In genomic region chr11:6497311-6497948, GRCm38 (mm10) we compare ENCODE assay signal across 12 mouse cellular contexts. TPM values are rescaled to one million over a fixed set of nuclear protein-coding genes. Genes with fewer than 3 reads are reported as not detected.
DNase-seq lines count a peak whose midpoint lies in the region; ATAC-seq and TF ChIP-seq lines count a peak whose summit lies in the region.
"Had no signal": no experiment of that assay in that cellular context is flagged by ENCODE, and none has a peak within 500 bp of the region (broad histone marks: within the 10 kb centered on the region; RNA-seq: fewer than 3 reads in every experiment).

No protein-coding gene starts in this region.

- no peaks in the 10 kb centered on the region for H3K27me3 ChIP-seq in thymus, adult 2 months (ENCODE audit: control insufficient read depth, insufficient read depth, low read length)
- H3K27me3 ChIP-seq in forebrain, embryonic 11.5 days (ENCODE audit: control insufficient read depth, insufficient read depth, low read length), result no peaks in the 10 kb centered on the region
- H3K27me3 ChIP-seq: forebrain, embryonic 12.5 days; heart, embryonic 12.5 days; hindbrain, embryonic 15.5 days had no signal

- H3K36me3 ChIP-seq in thymus, adult 2 months (ENCODE audit: control insufficient read depth, insufficient read depth, low read length), result no peaks in the 10 kb centered on the region
- no peaks in the 10 kb centered on the region for H3K36me3 ChIP-seq in forebrain, embryonic 11.5 days (ENCODE audit: control insufficient read depth, insufficient read depth, low read length)
- H3K36me3 ChIP-seq: forebrain, embryonic 12.5 days; heart, embryonic 12.5 days; hindbrain, embryonic 15.5 days had no signal

- H3K4me2 ChIP-seq in forebrain, embryonic 11.5 days (ENCODE audit: low read depth, low read length, severe bottlenecking), result no peak overlapping the region
- H3K4me2 ChIP-seq: forebrain, embryonic 12.5 days; heart, embryonic 12.5 days; hindbrain, embryonic 15.5 days had no signal

- DNase-seq in B cell, adult 2 months, result peak; percentile 80 to 85
- peak; percentile 74 for DNase-seq in cerebellum, adult 9-10 months
- DNase-seq in thymus, adult 2 months, result no peak
- DNase-seq in gastrocnemius, adult 8-10 months (ENCODE audit: low spot score in 2 of 2), result no peak
- DNase-seq in forebrain, embryonic 11.5 days (ENCODE audit: low spot score), result no peak
- DNase-seq: adrenal gland, postnatal 25 days; right cerebral cortex, postnatal 14 days had no signal

- no peak overlapping the region for H3K27ac ChIP-seq in thymus, adult 2 months (ENCODE audit: control insufficient read depth, insufficient read depth, low read length)
- no peak overlapping the region for H3K27ac ChIP-seq in forebrain, embryonic 11.5 days (ENCODE audit: low read depth, low read length)
- H3K27ac ChIP-seq: forebrain, embryonic 12.5 days; hindbrain, embryonic 15.5 days had no signal

- no peak overlapping the region for H3K4me3 ChIP-seq in thymus, adult 2 months (ENCODE audit: control insufficient read depth, insufficient read depth, low read length)
- no peak overlapping the region for H3K4me3 ChIP-seq in forebrain, embryonic 11.5 days (ENCODE audit: low read depth, low read length)
- H3K4me3 ChIP-seq: forebrain, embryonic 12.5 days; heart, embryonic 12.5 days; hindbrain, embryonic 15.5 days had no signal

- no peak for TF ChIP-seq CTCF in thymus, adult 2 months (IDR thresholded peaks at IDR 0.05; ENCODE audit: borderline replicate concordance, control insufficient read depth, extremely low read depth, insufficient read depth, low read length, poor library complexity)

- ATAC-seq in CD4-positive, CD25-positive, alpha-beta regulatory T cell, adult 4 months, result peak; percentile 93
- ATAC-seq in monocyte, adult 5-6 weeks (replicated peaks; ENCODE audit: insufficient number of reproducible peaks, low FRiP score, low TSS enrichment, poor library complexity, severe bottlenecking), result peak; percentile 92
- no peak for ATAC-seq in forebrain, embryonic 11.5 days (replicated peaks; ENCODE audit: low FRiP score)

- H3K9ac ChIP-seq in forebrain, embryonic 11.5 days (ENCODE audit: low read length), result no peak overlapping the region
- H3K9ac ChIP-seq: forebrain, embryonic 12.5 days; heart, embryonic 12.5 days; hindbrain, embryonic 15.5 days had no signal

- no peaks in the 10 kb centered on the region for H3K9me3 ChIP-seq in forebrain, embryonic 11.5 days (ENCODE audit: control insufficient read depth, low read length)
- H3K9me3 ChIP-seq: forebrain, embryonic 12.5 days; heart, embryonic 12.5 days; hindbrain, embryonic 15.5 days had no signal

- no peaks in the 10 kb centered on the region for H3K4me1 ChIP-seq in thymus, adult 2 months (replicated peaks; ENCODE audit: control insufficient read depth, insufficient read depth, low read length)
- no peaks in the 10 kb centered on the region for H3K4me1 ChIP-seq in forebrain, embryonic 11.5 days (replicated peaks; ENCODE audit: control insufficient read depth, insufficient read depth, low read length)
- H3K4me1 ChIP-seq: forebrain, embryonic 12.5 days; heart, embryonic 12.5 days; hindbrain, embryonic 15.5 days had no signal

- WGBS in thymus, adult 2 months, result 55% methylated on average over 12 of the region's 12 CpGs
- 85% methylated on average over 12 of the region's 12 CpGs for WGBS in forebrain, embryonic 11.5 days

- TF ChIP-seq POLR2A in thymus, adult 2 months (IDR thresholded peaks at IDR 0.05; ENCODE audit: control insufficient read depth, extremely low read depth, insufficient read depth, low read length, poor library complexity), result no peak

RNA-seq across cellular contexts. Expression of gene Purb, which starts 21.7 kb away (rescaled TPM):
- polyA plus RNA-seq in CD4-positive, CD25-positive, alpha-beta regulatory T cell, adult 4 months (2017; shearing (Covaris generic)), result 10 to 100 TPM; 22.2 to 22.3 TPM
- 67.4 to 82.3 TPM (median 75.6 TPM) in 3 replicates for total RNA-seq in monocyte, adult 5-6 weeks (2017)
- polyA plus RNA-seq in thymus, adult 2 months (2012; rRNA removed), result 12.7 and 17.8 TPM in 2 replicates
- total RNA-seq in gastrocnemius, adult 8-10 months (2022), result 10 to 100 TPM; 19.1 to 24.8 (median 19.7) TPM
- polyA plus RNA-seq in forebrain, embryonic 11.5 days (2014; fragmentation: Nextera tagmentation; extraction: Ambion mirVana), result 14.0 and 15.0 TPM in 2 replicates

RNA-seq across cellular contexts. Expression of gene Myo1g, which starts 23.3 kb away (rescaled TPM):
- 100 to 1,000 TPM; 132 to 240 TPM for polyA plus RNA-seq in CD4-positive, CD25-positive, alpha-beta regulatory T cell, adult 4 months (2017; shearing (Covaris generic))
- total RNA-seq in monocyte, adult 5-6 weeks (2017), result 572 to 636 TPM (median 611 TPM) in 3 replicates
- 202 and 216 TPM in 2 replicates for polyA plus RNA-seq in thymus, adult 2 months (2012; rRNA removed)
- under 1 TPM in 3 of 4 experiments, not detected in 1; 0.17 to 0.88 (median 0.61) TPM for total RNA-seq in gastrocnemius, adult 8-10 months (2022)
- polyA plus RNA-seq in forebrain, embryonic 11.5 days (2014; fragmentation: Nextera tagmentation; extraction: Ambion mirVana), result 0.16 and 0.63 TPM in 2 replicates

RNA-seq across cellular contexts. Expression of gene Ccm2, which starts 49.3 kb away (rescaled TPM):
- 100 to 1,000 TPM; 203 to 260 TPM for polyA plus RNA-seq in CD4-positive, CD25-positive, alpha-beta regulatory T cell, adult 4 months (2017; shearing (Covaris generic))
- 148 to 199 TPM (median 172 TPM) in 3 replicates for total RNA-seq in monocyte, adult 5-6 weeks (2017)
- polyA plus RNA-seq in thymus, adult 2 months (2012; rRNA removed), result 450 and 470 TPM in 2 replicates
- 10 to 100 TPM; 21.1 to 33.3 (median 27.3) TPM for total RNA-seq in gastrocnemius, adult 8-10 months (2022)
- polyA plus RNA-seq in forebrain, embryonic 11.5 days (2014; fragmentation: Nextera tagmentation; extraction: Ambion mirVana), result 90.8 and 97.2 TPM in 2 replicates

RNA-seq across cellular contexts. Expression of gene H2afv, which starts 53.2 kb away (rescaled TPM):
- 100 to 1,000 TPM; 147 to 164 TPM for polyA plus RNA-seq in CD4-positive, CD25-positive, alpha-beta regulatory T cell, adult 4 months (2017; shearing (Covaris generic))
- total RNA-seq in monocyte, adult 5-6 weeks (2017), result 31.2 to 51.6 TPM (median 37.9 TPM) in 3 replicates
- polyA plus RNA-seq in thymus, adult 2 months (2012; rRNA removed), result 163 and 178 TPM in 2 replicates
- total RNA-seq in gastrocnemius, adult 8-10 months (2022), result 10 to 100 TPM; 47.7 to 58.3 (median 56.0) TPM
- 962 and 982 TPM in 2 replicates for polyA plus RNA-seq in forebrain, embryonic 11.5 days (2014; fragmentation: Nextera tagmentation; extraction: Ambion mirVana)

Comparison
In these comparisons a context has a peak if more than half of its experiments do, and no peak if none do; other contexts are left out.
1. DNase-seq: peak in B cell, adult 2 months (2 of 2) and cerebellum, adult 9-10 months (single experiment); none in thymus, adult 2 months (single experiment), gastrocnemius, adult 8-10 months (0 of 2) and forebrain, embryonic 11.5 days (single experiment).
2. RNA of gene Myo1g, which starts 23.3 kb away (polyA plus RNA-seq): 132 to 240 TPM in CD4-positive, CD25-positive, alpha-beta regulatory T cell, adult 4 months and 202 to 216 TPM in thymus, adult 2 months; 0.16 to 0.63 TPM in forebrain, embryonic 11.5 days; every median in the first group is over 10 times any median in the second.